Mouse (Mus musculus): ENCODE measurements at regions not wholly inside any gene's neighbourhood (a gene's known extent, or its start where the extent isn't known, plus 50 kb on each side); places are given as distances from the start of the nearest gene placed in this dataset.
A peak's percentile ranks its signal among the peaks of the same experiment; 100 is the strongest.

DNA sequence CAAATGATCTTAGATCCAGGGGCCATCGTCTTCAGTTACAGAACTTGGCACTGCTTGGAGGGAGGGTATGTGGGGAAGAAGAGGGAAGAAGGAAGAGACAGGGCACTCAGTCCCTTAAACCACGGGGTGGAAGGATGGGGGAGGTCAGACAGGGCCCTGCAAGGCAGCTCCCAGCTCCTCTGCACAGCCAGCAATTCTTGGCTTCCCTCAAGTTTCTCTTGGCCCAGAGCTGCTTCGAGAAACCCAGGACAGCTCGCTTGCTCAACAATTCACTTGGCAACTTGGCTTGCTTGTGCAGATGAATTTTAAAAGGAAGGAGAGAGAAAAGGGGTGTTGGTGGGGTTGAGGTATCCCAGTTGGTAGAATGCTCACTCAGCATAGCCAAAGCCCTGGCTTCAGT, 141.1 kb downstream of the 2410131K14Rik start:
- Histone ChIP-seq H3K4me3 (replicated peaks) (no peak overlapping the region), H3K4me1 (peaks cover 12% of the 10 kb centered on the region; the same call in 1 of the 2 replicates), H3K36me3 (no peaks in the 10 kb centered on the region), H3K27me3 (replicated peaks) (no peaks in the 10 kb centered on the region), H3K9me3 (peaks cover 3% of the 10 kb centered on the region; the same call in 1 of the 2 replicates), H3K4me2 (no peak overlapping the region), H3K9ac (no peak overlapping the region), H3K27ac (peak overlapping the region; percentile 38; the same call in 1 of the 2 replicates)
- ATAC-seq (ENCODE audit: insufficient read depth, low FRiP score, low read depth) = no peak
- WGBS = 68% methylated on average over 4 of the region's 4 CpGs

DNA sequence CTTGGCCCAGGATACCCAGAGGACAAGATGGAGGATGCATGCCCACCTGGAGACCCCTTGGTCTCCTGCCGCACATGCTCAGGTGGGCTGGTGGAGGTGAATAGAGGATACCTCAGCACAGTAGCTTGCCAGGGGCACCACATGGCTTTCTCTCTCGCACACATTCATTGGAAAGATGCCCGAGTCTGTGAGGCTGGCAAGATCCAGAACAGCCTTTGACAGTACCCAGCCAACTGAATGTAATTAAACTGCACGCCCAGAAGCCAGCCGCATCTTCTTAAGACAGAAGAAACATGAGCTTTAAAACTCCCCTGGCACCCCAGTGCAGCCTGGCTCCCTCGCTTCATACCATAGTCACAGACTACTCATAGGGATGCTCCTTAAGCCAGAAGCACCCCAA, 143.4 kb downstream of the 2410131K14Rik start:
- Histone ChIP-seq H3K9me3 (peaks cover 3% of the 10 kb centered on the region; the same call in 1 of the 2 replicates), H3K4me3 (replicated peaks) (no peak overlapping the region), H3K27ac (no peak overlapping the region), H3K36me3 (no peaks in the 10 kb centered on the region), H3K4me2 (no peak overlapping the region), H3K4me1 (0 out of 2 replicates have a peak, but pooled peaks cover 6% of the 10 kb centered on the region), H3K27me3 (replicated peaks) (no peaks in the 10 kb centered on the region), H3K9ac (no peak overlapping the region)
- 85% methylated on average over 6 of the region's 6 CpGs for WGBS
- no peak for ATAC-seq (ENCODE audit: insufficient read depth, low FRiP score, low read depth)

DNA sequence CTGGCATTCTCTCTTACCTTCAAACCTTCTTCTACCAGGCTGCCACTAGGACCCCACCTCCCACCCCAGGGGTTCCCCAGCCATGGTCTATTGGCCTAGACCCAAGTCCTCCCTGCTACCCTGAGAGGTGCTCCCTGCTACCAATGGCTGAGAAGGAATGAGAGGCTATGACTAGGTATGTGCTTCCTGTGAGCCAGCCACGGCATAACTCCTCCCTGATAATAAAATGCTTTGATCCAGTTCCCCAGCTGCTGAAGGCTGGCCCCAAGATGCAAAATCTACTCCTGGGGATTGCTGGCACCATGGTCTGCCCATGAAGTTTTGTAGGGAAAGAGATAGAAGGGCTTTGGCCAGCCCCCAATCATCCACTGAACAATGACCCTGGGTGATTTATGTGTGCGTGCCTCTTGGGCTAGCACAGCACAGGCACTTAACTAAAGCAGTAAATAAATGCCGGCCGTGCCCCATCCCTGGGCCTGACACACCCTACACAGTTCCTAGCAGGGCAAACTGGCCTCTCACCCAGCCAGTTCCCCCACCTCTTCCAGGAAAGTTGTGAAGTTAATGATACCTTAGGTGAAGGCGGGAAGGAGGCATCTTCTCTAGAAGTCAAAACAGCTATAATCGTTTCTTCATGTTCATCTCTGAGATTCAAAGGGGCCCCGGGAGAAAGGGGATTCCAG, 145.8 kb downstream of the 2410131K14Rik start:
- no peak overlapping the region for H3K4me2 ChIP-seq
- 68% methylated on average over 7 of the region's 7 CpGs for WGBS
- no peaks in the 10 kb centered on the region for H3K36me3 ChIP-seq
- ATAC-seq (ENCODE audit: insufficient read depth, low FRiP score, low read depth) = no peak
- 0 out of 2 replicates have a peak, but pooled peaks cover 6% of the 10 kb centered on the region for H3K4me1 ChIP-seq
- H3K27me3 ChIP-seq (replicated peaks) = 0 out of 2 replicates have a peak, but pooled peaks cover under 1% of the 10 kb centered on the region
- no peak overlapping the region for H3K27ac ChIP-seq
- H3K9ac ChIP-seq = no peak overlapping the region
- peaks cover 3% of the 10 kb centered on the region; the same call in 1 of the 2 replicates for H3K9me3 ChIP-seq
- no peak overlapping the region for H3K4me3 ChIP-seq (replicated peaks)

DNA sequence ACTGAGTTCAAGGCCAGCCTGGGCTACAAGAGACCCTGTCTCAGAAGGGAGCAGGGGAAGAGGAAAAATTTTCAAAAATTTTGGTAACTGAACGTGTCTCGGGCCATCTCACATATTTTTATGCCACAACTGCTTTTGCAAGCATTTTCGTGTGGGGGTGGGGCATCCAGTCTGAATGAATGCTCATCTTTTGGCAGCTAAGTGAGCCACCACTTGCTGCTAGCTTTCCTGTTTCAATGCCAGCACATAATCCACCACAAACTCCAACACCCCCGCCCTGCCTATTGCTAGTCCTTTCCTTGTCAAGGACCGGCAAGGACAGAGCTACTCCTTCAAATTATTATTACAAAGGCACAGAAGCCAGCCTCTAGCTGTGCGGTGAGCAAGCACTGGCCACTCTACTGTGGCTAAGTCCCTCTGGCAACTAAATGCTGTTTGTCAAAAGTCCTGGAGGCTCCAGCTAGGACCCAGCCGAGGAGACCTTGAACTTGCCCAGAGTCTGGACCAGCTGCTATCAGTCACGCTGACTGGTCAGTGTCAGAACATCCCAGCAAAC, 148.0 kb downstream of the 2410131K14Rik start:
- Histone ChIP-seq H3K4me1 (peaks cover 6% of the 10 kb centered on the region; the same call in 1 of the 2 replicates), H3K9ac (no peak overlapping the region), H3K4me3 (replicated peaks) (no peak overlapping the region), H3K27me3 (replicated peaks) (0 out of 2 replicates have a peak, but pooled peaks cover 9% of the 10 kb centered on the region), H3K9me3 (peaks cover 3% of the 10 kb centered on the region; the same call in 1 of the 2 replicates), H3K27ac (no peak overlapping the region), H3K4me2 (no peak overlapping the region), H3K36me3 (no peaks in the 10 kb centered on the region)
- WGBS = 79% methylated on average over 8 of the region's 8 CpGs
- no peak for ATAC-seq (ENCODE audit: insufficient read depth, low FRiP score, low read depth)

DNA sequence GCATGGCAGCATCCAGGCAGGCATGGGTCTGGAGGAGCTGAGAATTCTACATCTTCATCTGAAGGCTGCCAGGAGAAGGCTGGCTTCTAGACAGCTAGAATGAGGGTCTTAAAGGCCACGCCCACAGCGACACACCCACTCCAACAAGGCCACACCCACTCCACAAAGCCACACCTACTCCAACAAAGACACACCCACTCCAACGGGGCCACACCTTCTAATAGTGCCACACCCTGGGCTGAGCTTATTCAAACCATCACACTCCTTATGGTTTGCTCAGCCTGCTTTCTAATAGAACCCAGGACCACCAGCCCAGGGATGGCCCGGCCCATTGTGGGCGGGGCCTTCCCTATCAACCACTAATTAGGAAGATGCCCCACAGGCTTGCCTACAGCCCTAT, 149.0 kb downstream of the 2410131K14Rik start:
- Histone ChIP-seq H3K27ac (no peak overlapping the region), H3K4me3 (replicated peaks) (no peak overlapping the region), H3K4me1 (peaks cover 6% of the 10 kb centered on the region; the same call in 1 of the 2 replicates), H3K9me3 (peaks cover 3% of the 10 kb centered on the region; the same call in 1 of the 2 replicates), H3K27me3 (replicated peaks) (0 out of 2 replicates have a peak, but pooled peaks cover 9% of the 10 kb centered on the region), H3K9ac (no peak overlapping the region), H3K4me2 (no peak overlapping the region), H3K36me3 (no peaks in the 10 kb centered on the region)
- ATAC-seq (ENCODE audit: insufficient read depth, low FRiP score, low read depth) = no peak
- 46% methylated on average over 5 of the region's 5 CpGs for WGBS

DNA sequence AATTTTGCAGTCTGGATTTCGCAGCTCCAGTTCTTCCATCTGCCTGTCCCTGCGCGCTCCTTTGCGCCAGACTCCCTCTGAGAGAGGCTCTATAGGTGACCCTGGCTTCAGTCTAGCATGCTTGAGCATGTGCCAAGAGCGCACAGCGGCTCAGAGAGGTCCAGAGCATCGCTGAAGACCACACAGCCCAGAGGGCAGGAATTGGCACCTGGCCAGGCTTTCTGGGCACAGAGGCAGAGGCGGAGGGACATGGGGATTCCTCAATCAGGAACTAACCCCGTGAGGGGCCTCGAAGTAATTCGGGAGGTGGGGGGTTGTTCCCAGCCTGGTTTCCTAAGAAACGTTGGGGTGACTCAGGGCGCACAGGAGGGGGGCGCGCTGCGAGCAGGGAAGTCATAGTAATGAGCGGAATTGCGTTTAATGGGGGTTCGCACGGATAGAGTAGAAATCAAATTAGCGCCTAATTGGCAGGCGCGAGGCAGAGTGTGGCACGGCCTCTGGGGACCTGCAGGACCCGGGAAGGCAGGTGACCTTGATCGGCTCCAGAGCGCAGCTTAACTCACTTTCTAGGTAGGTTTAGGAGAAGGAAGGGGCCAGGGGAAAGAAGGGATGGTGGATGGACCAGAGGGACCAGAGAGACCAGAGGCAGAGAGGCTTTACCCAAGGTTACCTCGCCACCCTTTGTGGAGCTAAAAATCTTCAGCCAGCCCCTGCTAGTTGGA, 151.1 kb downstream of the 2410131K14Rik start:
- Histone ChIP-seq H3K9me3 (no peaks in the 10 kb centered on the region), H3K36me3 (no peaks in the 10 kb centered on the region), H3K27ac (no peak overlapping the region), H3K4me3 (replicated peaks) (0 out of 2 replicates have a peak overlapping the region, but pooled peaks have one; percentile 1), H3K4me1 (peaks cover 6% of the 10 kb centered on the region; the same call in 1 of the 2 replicates), H3K4me2 (peak overlapping the region; percentile 26), H3K27me3 (replicated peaks) (0 out of 2 replicates have a peak, but pooled peaks cover 9% of the 10 kb centered on the region), H3K9ac (no peak overlapping the region)
- ATAC-seq (ENCODE audit: insufficient read depth, low FRiP score, low read depth) = no peak
- 12% methylated on average over 28 of the region's 28 CpGs for WGBS

DNA sequence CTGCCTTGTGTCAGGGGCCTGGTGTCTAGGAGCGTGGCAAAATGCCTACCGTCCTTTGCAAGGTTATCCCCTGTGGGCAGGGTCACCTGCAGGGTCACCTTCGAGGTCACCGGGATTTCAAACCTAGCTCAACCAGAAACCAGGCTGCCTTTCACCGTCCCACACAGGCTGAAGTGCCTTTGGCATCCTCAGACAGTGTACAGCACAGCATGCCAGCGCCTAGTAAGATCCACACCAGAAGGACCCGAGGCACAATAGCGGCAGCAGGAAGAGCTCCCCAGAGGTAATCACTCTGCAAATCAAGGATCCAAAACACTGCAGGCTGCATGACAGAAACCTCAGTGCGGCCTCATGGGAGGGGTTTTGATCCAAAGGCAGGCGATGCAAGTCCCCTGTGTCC, 155.9 kb downstream of the 2410131K14Rik start:
- Histone ChIP-seq H3K4me2 (no peak overlapping the region), H3K4me1 (peaks cover 5% of the 10 kb centered on the region; the same call in 1 of the 2 replicates), H3K4me3 (replicated peaks) (no peak overlapping the region), H3K36me3 (no peaks in the 10 kb centered on the region), H3K9me3 (no peaks in the 10 kb centered on the region), H3K9ac (no peak overlapping the region), H3K27ac (no peak overlapping the region), H3K27me3 (replicated peaks) (0 out of 2 replicates have a peak, but pooled peaks cover 8% of the 10 kb centered on the region)
- no peak for ATAC-seq (ENCODE audit: insufficient read depth, low FRiP score, low read depth)
- WGBS = 60% methylated on average over 10 of the region's 10 CpGs

DNA sequence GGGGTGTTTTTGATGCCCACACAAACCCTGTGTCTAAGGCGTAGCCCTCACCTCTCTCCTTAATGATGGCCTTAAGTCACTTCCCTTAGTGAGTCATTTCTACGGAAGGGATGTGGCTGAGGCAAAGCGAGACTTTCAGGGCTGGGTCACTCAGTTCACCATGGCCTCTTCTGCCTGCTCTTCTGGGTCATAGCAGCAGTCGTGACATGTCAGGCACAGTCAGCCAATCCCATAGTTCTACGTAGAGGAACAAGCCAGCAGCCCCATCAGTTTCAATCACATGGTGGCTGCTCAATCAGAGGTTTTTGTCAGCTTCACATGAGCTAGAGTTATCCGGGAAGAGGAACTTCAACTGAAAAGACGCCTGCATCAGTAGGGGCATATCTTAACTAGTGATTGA, 156.1 kb upstream of the Med13l start:
- H3K36me3 ChIP-seq = no peaks in the 10 kb centered on the region

DNA sequence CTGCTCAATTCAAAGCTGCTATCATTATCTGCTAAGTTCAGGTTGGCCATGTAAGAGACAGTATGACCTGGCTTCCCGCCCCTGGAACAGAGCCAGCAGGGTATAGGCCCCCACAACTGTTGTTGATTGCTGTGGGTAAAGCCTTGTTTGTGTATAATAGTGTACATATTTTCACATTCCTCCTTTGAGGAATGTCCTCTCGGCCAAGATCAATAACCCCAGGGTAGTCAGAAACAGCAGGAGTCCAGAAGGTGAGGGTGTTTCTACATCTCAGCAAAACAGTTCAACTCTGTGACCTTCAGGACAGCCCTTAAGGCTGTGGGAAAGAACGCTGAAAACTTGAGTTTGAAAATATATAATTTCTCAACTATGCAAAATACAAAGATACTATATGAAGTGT, 155.1 kb upstream of the Med13l start:
- no peak for ATAC-seq (ENCODE audit: insufficient read depth, low FRiP score, low read depth)
- Histone ChIP-seq H3K36me3 (no peaks in the 10 kb centered on the region), H3K4me3 (replicated peaks) (no peak overlapping the region), H3K4me2 (no peak overlapping the region), H3K9ac (no peak overlapping the region), H3K27ac (no peak overlapping the region), H3K27me3 (replicated peaks) (no peaks in the 10 kb centered on the region), H3K9me3 (no peaks in the 10 kb centered on the region), H3K4me1 (no peaks in the 10 kb centered on the region)
- 89% methylated on average over 3 of the region's 3 CpGs for whole genome bisulfite sequencing

More for the DNA sequence above, 156.1 kb upstream of the Med13l start:
- 60% methylated on average over 7 of the region's 7 CpGs for WGBS
- Histone ChIP-seq H3K27ac (no peak overlapping the region), H3K9ac (no peak overlapping the region), H3K4me1 (no peaks in the 10 kb centered on the region), H3K27me3 (replicated peaks) (no peaks in the 10 kb centered on the region), H3K9me3 (no peaks in the 10 kb centered on the region), H3K4me2 (no peak overlapping the region), H3K4me3 (replicated peaks) (no peak overlapping the region)
- no peak for ATAC-seq (ENCODE audit: insufficient read depth, low FRiP score, low read depth)

DNA sequence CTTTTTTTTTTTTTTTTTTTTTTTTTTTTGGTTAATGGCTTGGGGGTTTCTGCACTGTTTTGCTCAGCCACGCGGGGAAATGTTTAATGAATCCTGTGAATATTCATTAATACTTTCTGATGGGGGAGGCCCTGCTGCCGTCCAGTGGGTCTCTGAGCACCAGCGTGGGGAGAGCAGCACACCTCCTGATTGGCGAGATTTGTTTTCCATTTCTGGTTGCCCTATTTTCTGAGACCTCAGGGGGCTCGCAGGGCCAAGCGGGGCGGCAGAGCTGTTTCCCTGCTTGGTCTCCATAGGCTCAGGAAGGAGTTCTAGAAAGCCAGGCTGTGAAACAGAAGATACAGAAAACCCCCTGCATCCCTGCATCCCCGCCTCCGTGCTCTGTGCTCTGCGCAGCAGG, 153.0 kb upstream of the Med13l start:
- no peak for ATAC-seq (ENCODE audit: insufficient read depth, low FRiP score, low read depth)
- H3K9ac ChIP-seq = no peak overlapping the region
- no peak overlapping the region for H3K4me3 ChIP-seq (replicated peaks)
- no peaks in the 10 kb centered on the region for H3K9me3 ChIP-seq
- H3K27ac ChIP-seq = no peak overlapping the region
- H3K4me2 ChIP-seq = no peak overlapping the region
- no peaks in the 10 kb centered on the region for H3K36me3 ChIP-seq
- H3K27me3 ChIP-seq (replicated peaks) = no peaks in the 10 kb centered on the region
- WGBS = 65% methylated on average over 11 of the region's 11 CpGs
- H3K4me1 ChIP-seq = no peaks in the 10 kb centered on the region

DNA sequence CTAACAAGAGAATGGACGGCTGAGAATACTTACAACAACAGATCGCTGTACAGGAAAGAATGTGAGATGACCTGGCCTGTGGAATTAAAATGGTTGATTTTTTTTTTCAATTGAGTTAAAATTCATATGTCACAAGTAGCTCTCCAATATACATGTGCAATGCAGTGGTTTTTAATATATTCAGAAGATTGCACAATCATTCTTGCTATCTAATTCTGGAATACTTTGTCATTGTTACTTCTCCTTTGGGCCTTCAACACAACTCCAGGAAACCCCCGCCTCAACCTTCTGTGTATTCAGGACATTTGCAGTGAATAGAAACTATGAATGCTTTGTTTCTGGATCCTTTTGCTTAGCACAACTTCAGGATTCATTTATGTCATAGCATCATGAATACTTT, 152.5 kb upstream of the Med13l start:
- WGBS = 78% methylated on average over 3 of the region's 3 CpGs
- H3K9me3 ChIP-seq = no peaks in the 10 kb centered on the region
- H3K9ac ChIP-seq = no peak overlapping the region
- H3K4me2 ChIP-seq = no peak overlapping the region
- H3K27ac ChIP-seq = no peak overlapping the region
- no peak overlapping the region for H3K4me3 ChIP-seq (replicated peaks)
- no peaks in the 10 kb centered on the region for H3K27me3 ChIP-seq (replicated peaks)
- no peak for ATAC-seq (ENCODE audit: insufficient read depth, low FRiP score, low read depth)
- H3K4me1 ChIP-seq = no peaks in the 10 kb centered on the region
- no peaks in the 10 kb centered on the region for H3K36me3 ChIP-seq

DNA sequence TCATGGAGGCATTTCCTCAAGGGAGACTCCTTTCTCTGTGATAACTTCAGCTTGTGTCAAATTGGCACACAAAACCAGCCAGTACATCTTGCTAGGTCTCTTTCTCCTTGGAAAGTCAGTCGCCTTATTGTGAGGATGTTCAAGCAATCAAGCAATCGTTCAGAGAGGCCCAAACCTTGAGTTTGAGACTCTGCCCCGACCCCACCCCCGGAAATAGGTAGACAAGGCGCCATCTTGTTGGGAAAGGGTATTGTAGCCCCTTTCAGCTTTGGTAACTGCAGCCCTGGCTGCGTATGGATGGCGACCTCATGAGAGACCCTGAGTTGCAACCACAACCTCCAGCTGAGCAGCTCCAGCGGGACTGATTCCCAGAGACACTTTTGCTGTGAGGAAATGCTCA, 151.7 kb upstream of the Med13l start:
- no peak overlapping the region for H3K27ac ChIP-seq

More for the DNA sequence above, 151.7 kb upstream of the Med13l start:
- Histone ChIP-seq H3K27me3 (replicated peaks) (no peaks in the 10 kb centered on the region), H3K4me3 (replicated peaks) (no peak overlapping the region), H3K4me1 (no peaks in the 10 kb centered on the region), H3K36me3 (no peaks in the 10 kb centered on the region), H3K4me2 (no peak overlapping the region), H3K9me3 (no peaks in the 10 kb centered on the region), H3K9ac (no peak overlapping the region)
- ATAC-seq (ENCODE audit: insufficient read depth, low FRiP score, low read depth) = no peak
- WGBS = 86% methylated on average over 8 of the region's 8 CpGs
